Mouse (Mus musculus): ENCODE measurements at regions not wholly inside any gene's neighbourhood (a gene's known extent, or its start where the extent isn't known, plus 50 kb on each side); places are given as distances from the start of the nearest gene placed in this dataset.

DNA sequence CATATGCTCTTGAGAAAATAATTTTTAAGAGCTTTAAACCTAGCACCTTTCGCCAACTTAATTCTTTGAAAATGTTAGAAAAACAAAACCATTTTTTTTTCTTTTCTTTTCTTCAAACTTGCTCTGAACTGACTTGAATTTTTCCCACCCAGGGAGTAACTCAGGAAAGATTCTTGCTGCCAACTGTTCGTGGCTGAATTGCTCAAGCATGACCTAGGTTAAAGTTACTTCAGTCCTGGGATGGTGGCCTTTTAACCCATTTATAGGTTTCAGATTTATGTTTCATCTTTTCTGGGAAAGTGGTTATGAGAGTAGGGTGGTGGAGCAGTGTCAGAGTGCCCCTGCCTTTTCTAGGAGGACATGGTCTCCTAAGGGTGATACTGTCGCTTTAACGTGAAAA, 466.4 kb upstream of the N6amt1 start:
- TF ChIP-seq POLR2A (IDR thresholded peaks at IDR 0.05; ENCODE audit: insufficient read length, low read depth) (no peak), USF1 (IDR thresholded peaks at IDR 0.05; ENCODE audit: low read depth) (no peak)

All from myocyte (in vitro differentiated cells).